Mouse (Mus musculus) midbrain, embryonic 11.5 days (tissue): ENCODE data around the gene Psme1. TPM values are rescaled to one million over a fixed set of nuclear protein-coding genes. Genes with fewer than 3 reads are reported as not detected.

Experiments used
- ATAC-seq: fragments of 200-750 bp; cut with Nextera tagmentation; 2 replicates; pipeline ENCODE4 v1.8.0; 2017; ENCODE audit warnings: moderate TSS enrichment, moderate library complexity; ENCODE audit not compliant: low FRiP score
- DNase-seq: peaks from one replicate; pipeline ENCODE4 v3.0.0; 2015; ENCODE audit warnings: low spot score; ENCODE audit errors: missing footprints
- H3K27ac ChIP-seq: fragments of 300-500 bp; sonication (generic); 2 replicates; pipeline ENCODE4 v1.5.1; 2014; ENCODE audit warnings: low read depth, low read length
- H3K27me3 ChIP-seq: fragments of 300-500 bp; sonication (generic); 2 replicates; pipeline ENCODE4 v1.6.1; 2014; ENCODE audit warnings: mild to moderate bottlenecking, low read length, moderate library complexity, mixed read lengths; ENCODE audit not compliant: control insufficient read depth, insufficient read depth
- H3K36me3 ChIP-seq: fragments of 300-500 bp; sonication (generic); 2 replicates; pipeline ENCODE4 v1.6.1; 2014; ENCODE audit warnings: mild to moderate bottlenecking, low read length, moderate library complexity, mixed read lengths; ENCODE audit not compliant: control insufficient read depth, insufficient read depth
- H3K4me1 ChIP-seq: fragments of 300-500 bp; sonication (generic); 2 replicates; pipeline ENCODE4 v1.6.1; 2014; ENCODE audit warnings: low read length; ENCODE audit not compliant: control insufficient read depth, insufficient read depth
- H3K4me2 ChIP-seq: fragments of 300-500 bp; sonication (generic); 2 replicates; pipeline ENCODE4 v1.6.1; 2014; ENCODE audit warnings: mild to moderate bottlenecking, moderate library complexity
- H3K4me3 ChIP-seq: fragments of 300-500 bp; sonication (generic); 2 replicates; pipeline ENCODE4 v1.5.1; 2014; ENCODE audit warnings: low read depth, low read length
- H3K9ac ChIP-seq: fragments of 300-500 bp; sonication (generic); 2 replicates; pipeline ENCODE4 v1.6.1; 2014; ENCODE audit warnings: low read length
- H3K9me3 ChIP-seq: fragments of 300-500 bp; sonication (generic); 2 replicates; pipeline ENCODE4 v1.6.1; 2016; ENCODE audit warnings: low read length; ENCODE audit not compliant: control insufficient read depth
- WGBS: fragments of 180-500 bp; shearing (Covaris S2); extraction: QIAGEN DNeasy Blood & Tissue Kit; methylation state at CpG from one replicate; pipeline ENCODE4 v1.1.7; 2014; 5-methylcytosine and 5-hydroxymethylcytosine counted together
- polyA plus RNA-seq: library from polyadenylated mRNA; unstranded; fragments of >200 nt; fragmentation: Nextera tagmentation; extraction: Ambion mirVana; gene quantifications from 2 replicates; pipeline ENCODE4 v1.2.1, GENCODE M21; 2014

The Psme1 gene
- polyA plus RNA-seq, 1 experiment from 2014 or later: 111 TPM

- Histone ChIP-seq H3K9ac (peak overlapping the region; percentile 85), H3K4me1 (peaks cover 15% of the 10 kb centered on the region), H3K27me3 (no peaks in the 10 kb centered on the region), H3K36me3 (peaks cover 6% of the 10 kb centered on the region), H3K4me3 (peak overlapping the region; percentile 91), H3K4me2 (peak overlapping the region; percentile 97), H3K27ac (no peak overlapping the region), H3K9me3 (no peaks in the 10 kb centered on the region)
- DNase-seq (no peak), ATAC-seq (no peak)
- WGBS: 89% methylated on average over 11 of the region's 11 CpGs
Observed at GRCm38 (mm10) chr14:55589771-55590448, 12.0 kb downstream of the Psme1 start.

- Histone ChIP-seq H3K27ac (peak within 1 kb of the TSS; percentile 85), H3K4me1 (peaks cover 15% of the 10 kb centered on the region), H3K4me3 (peak within 1 kb of the TSS; percentile 91), H3K27me3 (no peaks in the 10 kb centered on the region), H3K4me2 (peak within 1 kb of the TSS; percentile 97), H3K9ac (peak within 1 kb of the TSS; percentile 85), H3K36me3 (peaks cover 12% of the 10 kb centered on the region), H3K9me3 (no peaks in the 10 kb centered on the region)
- WGBS: under 1% methylated on average over 22 of the region's 22 CpGs
- ATAC-seq (peak; percentile 96), DNase-seq (peak; percentile 98)
Observed at GRCm38 (mm10) chr14:55590748-55591330, 12.9 kb downstream of the Psme1 start, which contains the start of gene Psme2. Psme2 (minus strand) TSS chr14:55591113.

- peak; percentile 98 for DNase-seq
- Histone ChIP-seq H3K27me3 (no peaks in the 10 kb centered on the region), H3K4me2 (peak within 1 kb of the TSS; percentile 97), H3K9ac (peak within 1 kb of the TSS; percentile 85), H3K4me3 (peak within 1 kb of the TSS; percentile 91), H3K9me3 (no peaks in the 10 kb centered on the region), H3K4me1 (peaks cover 15% of the 10 kb centered on the region), H3K36me3 (peaks cover 17% of the 10 kb centered on the region), H3K27ac (peak within 1 kb of the TSS; percentile 85)
- ATAC-seq: peak; percentile 86
- WGBS: under 1% methylated on average over 33 of the region's 33 CpGs
Observed at GRCm38 (mm10) chr14:55591331-55591891, 13.5 kb downstream of the Psme1 start, which contains the start of gene Rnf31. Rnf31 (plus strand) TSS chr14:55591708.

GRCm38 (mm10) chr14:55592226-55592625 lies 14.3 kb downstream of the Psme1 start:
- Histone ChIP-seq H3K9me3 (no peaks in the 10 kb centered on the region), H3K4me3 (peak overlapping the region; percentile 91), H3K4me1 (peaks cover 15% of the 10 kb centered on the region), H3K27me3 (no peaks in the 10 kb centered on the region), H3K4me2 (peak overlapping the region; percentile 97), H3K9ac (peak overlapping the region; percentile 85), H3K27ac (no peak overlapping the region), H3K36me3 (peaks cover 19% of the 10 kb centered on the region)
- DNase-seq (no peak), ATAC-seq (no peak)
- WGBS: 8% methylated on average over 16 of the region's 16 CpGs

- peaks cover 26% of the 10 kb centered on the region for H3K36me3 ChIP-seq
- WGBS: 78% methylated on average over 13 of the region's 13 CpGs
- H3K27ac ChIP-seq: no peak overlapping the region
Observed at GRCm38 (mm10) chr14:55596036-55596690, 18.2 kb downstream of the Psme1 start.

GRCm38 (mm10) chr14:55598521-55599390 lies 20.8 kb downstream of the Psme1 start:
- Histone ChIP-seq H3K27me3 (no peaks in the 10 kb centered on the region), H3K27ac (no peak overlapping the region), H3K9me3 (no peaks in the 10 kb centered on the region), H3K4me1 (no peaks in the 10 kb centered on the region), H3K4me3 (no peak overlapping the region), H3K36me3 (peaks cover 34% of the 10 kb centered on the region), H3K9ac (no peak overlapping the region), H3K4me2 (no peak overlapping the region)
- WGBS: 95% methylated on average over 21 of the region's 21 CpGs
- peak; percentile 67 for DNase-seq
- no peak for ATAC-seq

More at GRCm38 (mm10) chr14:55596036-55596690, 18.2 kb downstream of the Psme1 start:
- no peak for ATAC-seq
- H3K4me1 ChIP-seq: peaks cover 9% of the 10 kb centered on the region
- no peak overlapping the region for H3K4me2 ChIP-seq
- peak; percentile 66 for DNase-seq
- no peak overlapping the region for H3K9ac ChIP-seq
- H3K9me3 ChIP-seq: no peaks in the 10 kb centered on the region
- H3K27me3 ChIP-seq: no peaks in the 10 kb centered on the region
- H3K4me3 ChIP-seq: no peak overlapping the region

- H3K27ac ChIP-seq: no peak within 1 kb of the TSS
- peak within 1 kb of the TSS; percentile 10; the same call in 1 of the 2 replicates for H3K4me3 ChIP-seq
- WGBS: 88% methylated on average over 7 of the region's 7 CpGs
- H3K27me3 ChIP-seq: no peaks in the 10 kb centered on the region
- H3K4me1 ChIP-seq: no peaks in the 10 kb centered on the region
- no peak for ATAC-seq
- peak within 1 kb of the TSS; percentile 28; the same call in 1 of the 2 replicates for H3K4me2 ChIP-seq
- H3K9me3 ChIP-seq: no peaks in the 10 kb centered on the region
- H3K36me3 ChIP-seq: peaks cover 20% of the 10 kb centered on the region
- DNase-seq: peak; percentile 73
- peak within 1 kb of the TSS; percentile 34; the same call in 1 of the 2 replicates for H3K9ac ChIP-seq
Observed at GRCm38 (mm10) chr14:55603271-55603632, 25.3 kb downstream of the Psme1 start, which contains the start of gene Irf9. Irf9 (plus strand) TSS chr14:55603571.
